Mouse (Mus musculus) Patski (cell line): ENCODE data around the gene Gtf2h3. TPM values are rescaled to one million over a fixed set of nuclear protein-coding genes. Genes with fewer than 3 reads are reported as not detected.

ENCODE experiments used
- ATAC-seq: fragments of 100-300 bp; one replicate; pipeline ENCODE4 v1.8.0; 2021
- CTCF ChIA-PET: fragments of 350-600 bp; sonication (Branson Sonifier 250); formaldehyde crosslinking; loops from one replicate; lab custom pipeline; 2022; ENCODE audit warnings: inconsistent platforms; lab: Charles Lee
- POLR2A ChIA-PET: fragments of 350-600 bp; sonication (Branson Sonifier 250); formaldehyde crosslinking; loops from one replicate; lab custom pipeline; 2022; ENCODE audit warnings: antibody characterized with exemption, inconsistent platforms; lab: Charles Lee
- DNase-seq: peaks from one replicate; pipeline ENCODE4 v3.0.0-alpha.2; 2011; ENCODE audit warnings: low read depth, low spot score
- H3K27me3 ChIP-seq: fragments of 371-371 bp; one replicate; pipeline ENCODE4 v1.5.1; 2021
- CTCF ChIP-seq: fragments of 100-300 bp; IDR thresholded peaks from one replicate; pipeline ENCODE4 v1.5.1; 2021
- in situ Hi-C: fragments of 300-500 bp; cut with MboI; formaldehyde crosslinking; loops from 3 replicates; pipeline ENCODE4 v1.11.1; 2018; ENCODE audit warnings: low pct_unique_long_range_greater_than_20kb, mixed read lengths
- polyA plus RNA-seq: library from polyadenylated mRNA; unstranded; gene quantifications from one replicate; pipeline ENCODE4 v1.2.3, GENCODE M21; 2021

Gtf2h3 gene
- 45.0 TPM for polyA plus RNA-seq

DNA sequence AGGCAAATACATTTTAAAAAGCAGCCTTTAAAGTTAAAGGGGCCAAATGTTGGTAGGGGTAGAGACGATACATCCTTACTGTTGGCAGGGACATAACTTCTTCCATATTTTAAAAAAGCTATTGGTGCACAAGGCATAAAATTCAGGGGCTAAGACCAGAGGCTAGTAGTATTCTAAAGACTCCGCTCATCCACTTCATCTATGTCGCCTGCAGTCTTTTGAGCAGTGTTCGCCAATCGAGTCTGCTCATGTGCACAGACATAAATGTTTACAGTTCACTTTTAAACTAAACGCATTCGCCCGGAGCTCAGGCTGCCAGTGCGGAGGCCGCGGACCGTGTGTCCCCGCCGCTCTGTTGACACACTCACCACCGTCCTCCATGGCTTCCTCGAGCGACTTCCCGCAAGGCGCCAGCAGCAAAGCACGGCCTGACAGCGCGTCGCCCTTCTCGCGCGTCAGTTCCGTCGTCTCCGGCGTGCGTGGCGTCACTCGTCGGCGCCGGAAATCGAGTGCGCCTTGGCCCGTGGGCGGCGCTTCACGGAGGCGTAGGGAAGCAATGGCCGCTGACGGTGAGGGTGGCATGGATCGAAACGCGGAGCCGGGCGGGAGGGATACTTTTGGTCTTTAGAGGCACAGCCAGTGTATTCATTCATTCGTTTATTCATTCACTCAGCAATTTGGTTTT is at the start of gene Gtf2h3, which contains the start of gene Eif2b1:
Gene Gtf2h3 (plus strand): TSS at position 508 of the 685 bp plus-strand sequence.
Gene Eif2b1 (minus strand): TSS at position 499 of the 685 bp plus-strand sequence.
- in situ Hi-C loops = no loop called here
- POLR2A ChIA-PET = interaction anchor here (0.8 kb wide), 1 partner anchor 22 kb away, joined by 3 read pairs; no protein-coding TSS in a partner anchor

DNA sequence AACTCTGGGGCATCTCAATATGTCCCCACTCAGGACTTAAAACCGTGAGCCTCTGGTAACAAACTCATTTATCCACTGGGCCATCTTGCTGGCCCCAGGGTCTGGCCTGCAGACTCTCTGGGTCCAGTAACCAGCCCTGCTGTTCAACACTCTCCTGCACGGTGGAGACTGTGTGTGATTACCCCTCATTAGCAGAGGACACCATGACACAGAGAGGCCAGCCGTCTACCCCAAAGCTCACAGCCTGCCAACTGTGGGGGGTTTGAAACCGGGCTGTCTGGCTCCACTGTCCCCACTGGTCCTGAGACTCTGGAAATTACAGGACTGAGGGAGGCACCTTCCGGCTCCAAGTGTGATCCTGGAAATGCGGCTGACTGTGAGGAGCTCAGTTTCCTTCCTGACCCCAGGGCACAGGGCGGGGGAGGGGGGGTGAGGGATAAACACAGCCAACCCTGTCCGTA is 49.7 kb upstream of the Gtf2h3 start:
- no peak for TF ChIP-seq CTCF
- POLR2A ChIA-PET = no interaction called here
- CTCF ChIA-PET = interaction anchor here (1.8 kb wide), 1 partner anchor 89 kb away, joined by 6 read pairs; the partner anchor contains the start of gene Kmt5a
- ATAC-seq (peak; percentile 6), DNase-seq (no peak)
- in situ Hi-C loops = no loop called here
- no peaks in the 10 kb centered on the region for H3K27me3 ChIP-seq

More for the DNA sequence above, at the start of gene Gtf2h3, which contains the start of gene Eif2b1:
- ATAC-seq (peak; percentile 78), DNase-seq (peak; percentile 64)
- TF ChIP-seq CTCF = no peak
- H3K27me3 ChIP-seq = no peaks in the 10 kb centered on the region
- CTCF ChIA-PET = no interaction called here

DNA sequence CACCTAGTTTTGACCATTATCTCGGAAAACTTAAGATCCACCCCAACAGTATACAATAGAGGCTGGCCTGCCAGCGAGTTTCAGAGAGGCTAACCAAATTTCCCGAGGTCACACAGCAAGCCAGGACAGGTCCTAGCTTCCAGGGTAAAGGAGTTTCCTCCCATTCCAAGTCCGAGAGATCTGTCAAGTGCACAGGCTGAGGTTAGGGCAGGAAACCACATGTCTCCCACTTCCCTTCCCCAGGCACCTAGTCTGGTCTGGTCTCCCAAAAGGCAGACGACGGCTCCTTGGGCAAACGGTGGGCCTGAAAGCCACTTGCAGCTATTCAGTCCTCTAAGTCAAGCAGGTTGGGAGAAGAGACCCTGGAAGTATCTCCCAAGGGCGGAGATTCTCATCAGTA is 49.2 kb upstream of the Gtf2h3 start:
- in situ Hi-C loops = loop anchor here (5.0 kb wide), 1 partner anchor 92 kb away; the partner anchor contains the start of gene Kmt5a
- POLR2A ChIA-PET = no interaction called here
- no peak for ATAC-seq
- H3K27me3 ChIP-seq = no peaks in the 10 kb centered on the region
- DNase-seq = no peak
- TF ChIP-seq CTCF = no peak
- CTCF ChIA-PET = interaction anchor here (1.8 kb wide), 1 partner anchor 90 kb away, joined by 6 read pairs; the partner anchor contains the start of gene Kmt5a

DNA sequence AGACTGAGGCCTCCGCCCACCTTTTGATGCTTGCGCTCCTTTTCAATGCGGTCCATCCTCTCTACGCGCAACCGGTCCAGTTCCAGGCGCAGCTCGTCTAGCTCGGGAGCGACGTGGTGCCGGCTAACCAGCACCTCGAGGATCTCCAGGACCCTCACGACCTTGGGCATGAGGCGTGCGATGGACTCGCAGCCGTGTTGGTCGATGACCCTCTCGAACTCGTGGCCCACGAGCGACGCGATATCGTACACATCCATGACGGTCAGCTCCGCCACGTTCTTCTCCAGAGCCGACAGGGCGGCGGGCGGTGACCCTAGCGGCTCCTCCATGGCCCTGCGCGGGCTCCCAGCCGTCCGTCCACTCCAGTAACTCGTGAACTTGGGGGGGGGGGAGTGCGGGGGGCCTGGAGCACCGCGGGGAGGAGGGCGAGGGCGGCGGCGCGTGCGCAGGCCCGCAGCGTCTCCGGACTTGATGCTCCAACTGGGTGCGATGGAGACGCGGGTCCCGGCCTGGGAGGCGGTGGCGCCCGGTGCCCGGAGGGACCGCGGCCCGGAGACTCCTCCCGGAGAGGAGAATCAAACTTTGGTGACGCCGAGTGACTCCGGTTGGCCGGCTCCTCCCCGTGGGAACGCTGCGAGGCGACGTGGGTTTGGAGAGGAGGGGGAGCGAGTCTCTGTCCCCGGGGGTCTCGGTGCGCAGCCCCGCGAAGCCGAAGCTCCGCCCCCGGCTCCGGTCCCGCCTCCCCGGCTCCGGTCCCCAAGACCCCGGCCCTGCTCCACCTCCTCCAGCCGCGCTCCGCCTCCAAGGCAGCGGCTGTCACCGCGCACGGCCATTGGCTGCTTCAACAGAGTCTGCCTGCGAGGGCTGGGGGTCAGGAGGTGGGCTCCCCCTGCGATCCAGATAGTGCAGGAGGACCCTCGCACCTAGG is 48.0 kb upstream of the Gtf2h3 start, which contains the start of gene Rilpl1:
Gene Rilpl1 (minus strand): TSS at position 737 of the 928 bp plus-strand sequence.
- in situ Hi-C loops = loop anchor here (5.0 kb wide), 1 partner anchor 94 kb away; the partner anchor contains the start of gene Kmt5a
- no peak for TF ChIP-seq CTCF
- CTCF ChIA-PET = interaction anchor here (0.8 to 1.5 kb wide), 5 partner anchors 8 to 98 kb away, joined by 3 to 4 read pairs (median 4); no protein-coding TSS in a partner anchor
- ATAC-seq = peak; percentile 85
- H3K27me3 ChIP-seq = no peaks in the 10 kb centered on the region
- no peak for DNase-seq
- POLR2A ChIA-PET = interaction anchor here (0.6 to 1.6 kb wide), 9 partner anchors 9 to 553 kb away, joined by 3 to 5 read pairs (median 3); no protein-coding TSS in a partner anchor

DNA sequence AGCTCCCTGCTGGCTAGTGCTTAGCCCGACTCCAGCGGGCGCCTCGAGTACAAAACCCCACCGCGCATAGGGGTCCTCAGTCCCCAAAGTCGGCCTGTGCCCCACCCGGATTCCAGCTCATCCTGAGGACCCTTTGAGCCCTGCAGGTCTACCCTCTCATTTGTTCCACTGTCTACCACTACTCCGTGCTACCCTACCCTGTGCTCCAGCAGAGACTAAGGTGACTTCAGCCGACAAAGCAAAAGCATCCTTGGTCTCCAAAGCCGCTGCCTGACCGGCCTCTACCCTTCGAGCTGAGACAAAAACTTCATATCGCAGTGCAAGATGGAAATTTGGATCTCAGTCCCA is 47.4 kb upstream of the Gtf2h3 start:
- no peak for TF ChIP-seq CTCF
- peak; percentile 11 for ATAC-seq
- H3K27me3 ChIP-seq = no peaks in the 10 kb centered on the region
- ChIA-PET POLR2A (interaction anchor here (0.6 to 1.6 kb wide), 9 partner anchors 8 to 554 kb away, joined by 3 to 5 read pairs (median 3); no protein-coding TSS in a partner anchor), CTCF (interaction anchor here (0.8 to 1.5 kb wide), 6 partner anchors 9 to 99 kb away, joined by 3 to 4 read pairs (median 4); no protein-coding TSS in a partner anchor)
- DNase-seq = no peak
- in situ Hi-C loops = loop anchor here (5.0 kb wide), 1 partner anchor 94 kb away; the partner anchor contains the start of gene Kmt5a

DNA sequence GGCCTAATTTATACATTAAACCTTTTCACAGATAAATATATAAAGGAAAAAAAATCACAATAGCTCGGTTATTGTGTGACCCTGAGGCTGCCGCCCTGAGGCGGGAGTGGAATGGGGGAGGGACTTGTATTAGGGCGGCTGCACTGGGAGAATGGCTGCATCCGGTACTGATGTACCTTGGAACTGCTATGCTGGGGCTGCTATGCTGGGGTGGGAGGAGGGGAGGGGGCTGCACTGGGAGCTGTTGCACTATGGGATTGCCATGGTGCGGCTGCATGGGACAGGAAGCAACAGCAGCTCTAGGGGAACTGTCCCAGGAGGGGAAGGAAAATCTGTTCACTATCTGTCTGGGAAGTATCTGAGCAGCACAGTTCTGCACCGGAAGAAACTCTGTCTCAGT is 46.5 kb upstream of the Gtf2h3 start:
- in situ Hi-C loops = loop anchor here (5.0 kb wide), 1 partner anchor 95 kb away; the partner anchor contains the start of gene Kmt5a
- no peak for DNase-seq
- no peaks in the 10 kb centered on the region for H3K27me3 ChIP-seq
- ATAC-seq = no peak
- POLR2A ChIA-PET = interaction anchor here (1.2 to 1.4 kb wide), 3 partner anchors 11 to 108 kb away, joined by 3 read pairs; no protein-coding TSS in a partner anchor
- CTCF ChIA-PET = interaction anchor here (0.9 to 1.5 kb wide), 4 partner anchors 10 to 91 kb away, joined by 3 to 4 read pairs (median 4); no protein-coding TSS in a partner anchor
- no peak for TF ChIP-seq CTCF

DNA sequence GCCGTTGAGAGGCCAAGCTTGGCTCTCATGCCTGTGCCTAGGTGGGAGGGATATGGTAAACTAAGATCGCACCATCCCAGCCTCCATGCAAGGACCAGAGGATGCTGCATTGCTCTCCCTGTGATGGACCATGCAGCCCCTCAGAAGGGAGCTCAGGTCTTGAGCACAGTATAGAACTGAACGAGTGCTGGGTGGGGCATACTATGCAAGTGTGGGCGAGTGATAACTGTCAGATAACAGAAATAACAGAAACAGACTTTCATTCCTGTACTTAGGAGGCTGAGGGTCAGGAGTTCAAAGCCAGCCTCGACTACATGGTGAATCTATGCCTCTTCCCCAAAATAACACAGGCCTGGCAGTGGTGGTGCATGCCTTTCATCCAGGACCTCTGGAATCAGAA is 43.9 kb upstream of the Gtf2h3 start:
- POLR2A ChIA-PET = no interaction called here
- no peak for ATAC-seq
- no peaks in the 10 kb centered on the region for H3K27me3 ChIP-seq
- in situ Hi-C loops = no loop called here
- CTCF ChIA-PET = interaction anchor here (0.8 to 1.4 kb wide), 2 partner anchors 102 to 103 kb away, joined by 3 to 4 read pairs; no protein-coding TSS in a partner anchor
- no peak for TF ChIP-seq CTCF
- no peak for DNase-seq

DNA sequence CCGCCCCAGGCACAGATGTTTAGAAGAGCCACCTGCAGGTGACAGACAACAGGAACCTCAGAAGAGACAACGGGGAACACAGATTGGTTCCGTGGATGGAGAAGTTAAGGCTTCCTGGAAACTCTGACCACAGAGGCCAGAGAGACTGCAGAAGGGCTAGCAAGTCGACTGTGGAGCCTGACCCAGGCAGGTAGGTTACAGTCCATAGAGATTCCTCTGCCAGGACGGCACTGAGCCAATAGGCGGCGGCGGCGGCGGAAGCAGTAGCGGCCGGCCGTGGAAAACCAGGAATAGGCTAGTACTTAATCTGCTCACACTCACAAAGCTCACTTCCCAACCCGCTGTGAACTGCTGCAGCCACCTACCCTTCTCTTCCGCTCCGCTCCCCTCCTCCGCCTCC is 42.2 kb upstream of the Gtf2h3 start:
- in situ Hi-C loops = no loop called here
- CTCF ChIA-PET = interaction anchor here (1.0 kb wide), 1 partner anchor 104 kb away, joined by 3 read pairs; no protein-coding TSS in a partner anchor
- no peak for TF ChIP-seq CTCF
- DNase-seq (no peak), ATAC-seq (no peak)
- H3K27me3 ChIP-seq = no peaks in the 10 kb centered on the region
- POLR2A ChIA-PET = interaction anchor here (1.0 kb wide), 1 partner anchor 41 kb away, joined by 4 read pairs; no protein-coding TSS in a partner anchor
